Mouse (Mus musculus) testis, postnatal 14 days (tissue): ENCODE measurements around the gene Bbs9.
"Not testable (repeated sequence)": the region's sequence is repeated elsewhere in the genome, so short reads cannot be mapped to it uniquely, and the experiment has no call there.

Experiments used
- DNase-seq: peaks from one replicate; pipeline ENCODE4 v3.0.0; 2021; ENCODE audit warnings: low spot score

Bbs9 gene

DNA sequence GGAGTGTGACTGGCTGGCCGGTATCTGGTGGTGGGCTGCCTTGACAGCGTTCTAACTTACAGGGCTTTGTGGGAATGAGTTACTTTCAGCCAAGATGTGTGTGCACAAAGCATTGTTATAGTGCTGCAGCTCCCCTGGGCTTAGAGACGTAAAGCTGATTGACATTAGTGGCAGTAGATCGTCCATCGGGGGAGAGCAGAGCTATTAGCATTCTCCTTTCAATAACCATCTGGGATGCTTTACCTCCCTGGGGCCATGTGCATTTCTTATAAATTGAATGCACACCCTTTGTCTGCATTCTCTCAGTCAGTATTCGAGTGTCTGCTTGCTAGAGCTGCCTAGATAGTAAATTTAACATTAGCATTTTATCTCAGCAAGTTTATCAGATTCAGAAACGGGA lies 214.7 kb downstream of the Bbs9 start:
- no peak for DNase-seq

DNA sequence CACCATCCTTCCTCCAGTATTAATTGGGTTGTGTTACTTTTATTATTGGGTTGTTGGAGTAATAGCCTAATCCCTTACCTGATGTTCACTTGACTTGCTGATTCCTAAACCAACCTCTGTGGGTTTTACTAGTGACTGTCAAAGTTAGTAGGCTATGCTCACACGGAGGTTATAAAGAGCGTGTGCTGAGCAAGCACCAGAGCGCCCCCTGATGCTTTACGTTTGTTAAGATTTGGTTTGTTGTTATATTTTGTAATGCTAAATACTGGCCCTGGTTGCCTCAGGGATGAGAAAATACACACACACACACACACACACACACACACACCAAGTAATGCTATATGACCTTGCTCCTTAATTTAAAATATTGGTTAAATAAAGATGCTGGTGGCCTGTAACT lies 219.9 kb downstream of the Bbs9 start:
- no peak for DNase-seq

DNA sequence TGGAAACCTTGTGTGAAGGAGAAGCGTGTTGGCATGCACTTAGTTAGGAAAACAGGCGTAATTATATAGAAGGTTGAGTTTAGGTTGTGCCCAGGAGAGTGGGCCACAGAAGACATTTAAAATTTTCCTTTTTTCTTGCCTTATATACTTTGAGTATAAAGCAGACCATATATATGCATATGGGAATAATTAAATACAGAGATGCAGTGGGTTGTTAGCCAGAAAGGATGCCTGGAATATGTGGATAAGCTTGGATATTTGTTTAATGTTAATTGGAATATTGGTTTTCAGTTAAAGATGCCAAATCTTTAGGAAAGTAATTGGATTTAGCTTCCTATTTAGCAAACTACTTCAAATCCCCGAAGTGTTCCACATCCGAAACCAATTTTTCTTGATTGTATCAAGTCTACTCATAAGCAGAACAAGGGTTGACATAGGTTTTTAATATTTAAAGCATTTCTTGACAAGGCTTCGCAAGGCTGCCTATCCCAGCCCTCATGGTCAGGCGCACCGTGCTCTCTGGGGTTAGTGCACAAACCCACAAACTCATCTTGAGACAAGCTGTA lies 221.4 kb downstream of the Bbs9 start:
- no peak for DNase-seq

DNA sequence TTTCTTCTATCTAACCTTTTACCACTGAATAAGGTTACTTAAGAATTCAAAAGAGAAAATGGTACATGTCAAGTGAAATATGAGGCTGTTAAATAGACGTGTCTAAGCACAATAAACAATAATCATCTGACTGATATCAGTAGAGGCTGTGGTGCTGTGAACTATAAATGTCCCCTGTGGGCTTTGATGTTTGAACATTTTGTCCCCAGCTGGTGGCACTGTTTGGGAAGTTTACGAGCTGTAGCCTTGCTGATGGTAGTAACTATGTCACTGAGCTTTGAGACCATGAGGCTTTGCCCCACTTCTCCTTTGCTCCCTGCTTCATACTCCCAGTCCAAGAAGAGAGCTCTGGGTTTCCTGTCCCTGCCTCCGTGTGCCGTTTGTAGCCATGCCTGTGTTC lies 222.3 kb downstream of the Bbs9 start:
- no peak for DNase-seq

DNA sequence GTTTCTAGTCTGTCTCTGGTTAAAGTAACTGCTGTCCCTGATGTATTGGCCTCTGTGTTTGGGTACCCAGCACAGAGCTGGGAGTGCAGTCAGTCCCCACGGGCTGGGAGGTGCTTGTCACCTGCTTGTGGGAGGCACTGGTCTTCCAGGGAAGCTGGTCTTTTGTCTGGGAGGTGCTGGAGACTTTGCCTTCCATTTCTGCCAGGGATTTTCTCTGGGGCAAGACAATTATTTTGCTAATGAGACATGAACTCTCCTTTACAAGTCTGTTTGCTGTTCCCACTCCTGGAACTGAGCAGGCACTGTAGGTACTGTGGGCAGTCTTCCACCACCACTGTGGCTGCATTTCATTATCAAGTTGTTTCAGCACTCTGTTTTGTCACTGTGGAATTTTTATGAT lies 223.0 kb downstream of the Bbs9 start:
- no peak for DNase-seq

DNA sequence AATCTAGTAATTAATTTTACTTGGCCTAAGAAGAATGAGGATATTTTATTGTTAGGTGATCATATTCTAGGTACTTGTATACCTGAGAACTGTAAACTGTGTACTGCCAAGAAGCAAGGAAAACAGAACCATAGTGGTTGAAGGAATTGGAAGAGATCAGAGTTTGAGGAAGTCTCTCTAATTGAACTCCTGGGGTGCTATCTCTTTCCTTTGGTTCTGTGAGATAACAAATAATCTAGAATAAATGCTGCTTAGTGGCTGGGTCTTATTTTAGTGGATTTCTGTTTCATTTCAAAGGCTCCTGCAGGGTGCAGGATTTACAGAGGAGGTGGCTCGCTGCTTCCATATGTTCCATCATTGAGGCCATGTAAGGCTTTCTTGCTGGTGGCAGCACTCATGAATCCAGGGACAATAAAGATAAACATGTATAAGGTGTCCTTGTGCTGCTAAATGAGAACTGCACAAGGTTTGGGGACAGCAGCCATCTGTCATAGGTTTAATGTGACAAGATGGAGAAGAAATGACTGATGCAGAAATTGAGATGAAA lies 226.6 kb downstream of the Bbs9 start:
- no peak for DNase-seq

DNA sequence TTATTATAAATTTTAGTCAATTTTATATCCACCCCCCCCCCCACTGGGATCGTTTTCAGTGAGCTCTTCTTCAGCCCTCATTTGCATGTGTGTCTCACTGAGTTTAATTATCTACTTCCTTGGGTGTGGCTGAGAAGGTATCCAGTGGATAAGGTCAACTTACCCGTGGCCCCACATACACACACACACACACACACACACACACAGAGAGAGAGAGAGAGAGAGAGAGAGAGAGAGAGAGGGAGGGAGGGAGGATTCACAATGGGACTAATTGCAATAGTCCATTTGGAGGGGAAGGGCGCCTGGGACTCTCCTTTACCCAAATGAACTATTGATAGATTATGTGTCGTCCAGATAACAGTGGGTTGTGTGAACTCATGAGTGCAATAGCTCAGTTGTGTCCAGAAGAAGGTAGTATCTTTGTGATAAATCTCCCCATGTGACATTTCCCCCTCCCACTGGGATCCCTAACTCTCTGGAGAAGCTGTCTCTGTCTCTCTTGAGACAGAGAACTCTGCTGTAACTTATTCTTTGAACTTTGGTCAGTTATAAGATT lies 227.4 kb downstream of the Bbs9 start:
- DNase-seq: no peak

DNA sequence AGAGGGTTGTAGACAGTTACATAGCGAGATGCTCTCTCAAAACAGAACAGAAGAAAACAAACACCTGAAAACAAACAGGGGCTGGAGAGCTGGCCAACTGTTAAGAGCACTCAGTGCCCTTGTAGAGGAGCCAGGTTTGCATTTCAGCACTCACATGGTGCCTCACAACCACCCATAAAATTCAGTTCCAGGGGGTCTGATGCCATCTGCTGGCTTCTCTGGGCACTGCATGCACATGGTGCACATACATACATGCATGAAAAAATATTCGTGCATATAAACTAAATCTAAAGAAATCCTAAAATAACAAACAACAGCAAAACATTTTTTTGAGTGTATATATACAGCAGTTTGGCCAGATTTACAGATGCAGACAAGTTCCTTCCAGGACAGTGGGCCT lies 228.0 kb downstream of the Bbs9 start:
- no peak for DNase-seq

DNA sequence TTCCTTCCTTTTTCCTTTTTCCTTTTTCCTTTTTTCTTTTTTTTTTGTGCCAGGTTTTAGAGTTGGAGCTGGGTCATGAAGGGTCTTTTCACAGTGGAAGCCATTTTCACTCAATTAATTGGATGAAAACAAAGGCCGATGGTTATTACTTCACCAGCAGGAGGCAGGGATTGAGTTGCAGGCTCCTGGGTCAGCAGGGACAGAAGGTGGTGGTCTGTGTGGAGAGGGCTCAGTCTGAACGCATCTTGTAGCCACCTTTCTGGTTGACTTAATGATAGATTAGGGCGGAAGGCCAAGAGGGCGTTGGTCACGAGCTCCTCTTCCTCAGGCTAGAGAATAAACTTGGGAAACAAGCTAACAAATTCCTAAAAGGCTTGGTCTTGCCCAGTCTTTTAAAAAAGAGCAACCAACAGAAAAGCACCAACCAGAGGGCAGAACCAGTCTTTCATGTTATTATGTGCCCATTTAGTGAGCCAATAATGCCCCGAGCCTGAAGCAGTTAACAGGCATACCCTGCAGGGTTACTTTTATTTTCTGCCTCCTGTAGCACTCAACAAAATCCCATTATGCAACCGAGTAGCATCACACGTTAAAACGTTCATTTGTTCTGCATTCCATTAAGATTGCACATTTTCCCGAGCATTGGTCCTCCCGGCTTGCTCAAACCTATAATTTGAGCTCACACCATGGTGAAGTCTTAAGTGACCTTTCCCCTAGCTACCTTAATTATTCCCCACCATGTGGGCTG lies 231.8 kb downstream of the Bbs9 start:
- DNase-seq: no peak

DNA sequence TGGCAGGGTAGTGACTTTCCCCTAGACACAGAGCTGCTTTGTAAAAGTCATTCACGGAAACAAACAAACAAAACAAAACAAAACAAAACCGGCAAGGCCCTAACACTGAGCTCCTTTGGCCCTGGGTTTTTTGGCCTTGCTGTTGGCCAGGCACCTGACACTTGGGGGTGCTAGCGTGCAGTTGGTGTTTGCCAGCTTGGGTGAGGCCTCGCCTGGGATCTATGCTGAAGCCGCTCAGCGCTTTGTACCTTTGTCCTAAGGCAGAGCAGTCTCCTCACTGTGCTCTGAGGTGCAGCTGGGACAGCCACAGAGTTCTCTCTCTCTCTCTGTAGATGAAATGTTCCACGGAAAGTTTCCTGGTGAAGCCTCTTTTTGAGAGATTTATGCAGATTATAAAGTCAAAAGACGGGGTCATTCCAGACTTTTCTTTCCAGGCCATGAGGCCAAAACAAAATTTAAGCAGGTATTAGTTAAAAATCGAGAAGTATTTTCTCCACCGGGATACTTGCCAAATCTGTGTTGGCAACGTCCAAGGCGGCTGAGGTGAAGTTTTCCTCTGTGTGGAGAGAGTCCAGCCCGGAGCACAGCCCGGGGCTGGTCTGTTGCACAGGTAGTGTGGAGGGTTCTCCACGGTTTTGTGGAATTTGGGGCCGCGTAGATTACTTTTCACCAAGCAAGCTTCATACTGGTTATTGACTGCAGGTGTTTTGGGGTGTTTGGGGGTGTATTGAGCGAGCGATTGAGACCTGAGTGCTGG lies 233.6 kb downstream of the Bbs9 start:
- peak; percentile 23 for DNase-seq

DNA sequence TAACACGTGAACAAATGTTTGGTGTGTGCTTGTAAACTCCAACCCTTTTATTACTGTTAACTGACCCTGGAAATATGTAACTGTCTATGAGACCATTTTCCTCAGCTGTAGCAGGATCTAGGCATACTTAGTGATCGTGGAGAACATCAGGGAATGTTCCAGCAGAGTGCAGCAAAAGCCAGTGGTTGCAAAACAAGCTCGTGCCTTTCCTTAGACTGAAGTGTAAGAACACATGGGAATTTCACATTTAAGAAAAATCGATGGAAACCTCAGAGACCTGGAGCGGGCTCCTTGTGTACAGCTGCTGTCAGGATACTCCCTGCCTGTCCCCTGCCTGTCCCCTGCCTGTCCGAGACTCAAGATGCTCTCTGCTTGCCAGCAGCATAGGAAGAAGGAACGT lies 234.5 kb downstream of the Bbs9 start:
- DNase-seq: no peak

DNA sequence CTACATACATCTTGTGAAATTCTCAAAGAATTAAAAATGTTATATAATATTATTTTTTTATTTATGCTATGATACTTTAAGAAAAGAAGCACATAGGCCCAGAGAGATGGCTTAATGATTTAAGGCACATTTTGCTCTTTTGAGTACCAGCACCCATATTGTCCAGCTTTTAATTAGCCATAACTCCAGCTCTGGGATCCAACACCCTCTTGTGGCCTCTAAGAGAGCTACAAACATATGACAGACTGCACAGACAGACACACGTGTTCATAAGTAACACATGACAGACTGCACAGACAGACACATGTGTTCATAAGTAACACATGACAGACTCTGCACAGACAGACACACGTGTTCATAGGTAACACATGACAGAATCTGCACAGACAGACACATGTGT lies 235.8 kb downstream of the Bbs9 start:
- DNase-seq: no peak

DNA sequence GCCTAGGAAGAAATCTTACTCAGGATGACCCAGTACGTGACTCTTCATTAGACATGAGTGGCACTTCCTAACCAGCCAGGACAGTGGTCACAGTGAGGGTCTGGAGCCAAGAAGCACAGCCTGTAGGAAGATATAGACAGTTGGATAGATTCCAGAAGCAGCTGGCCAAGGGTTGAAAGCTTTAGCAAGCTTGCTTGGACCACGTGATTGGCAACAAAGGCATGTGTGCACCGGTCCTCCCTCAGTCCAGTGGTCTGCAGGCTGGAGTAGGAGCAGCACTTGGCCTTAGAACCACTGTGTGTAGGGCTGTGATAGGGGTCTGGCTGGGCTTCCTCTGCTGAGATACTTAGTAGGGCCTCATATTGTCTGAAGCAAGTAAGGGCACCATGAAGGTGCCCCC lies 237.2 kb downstream of the Bbs9 start:
- no peak for DNase-seq

DNA sequence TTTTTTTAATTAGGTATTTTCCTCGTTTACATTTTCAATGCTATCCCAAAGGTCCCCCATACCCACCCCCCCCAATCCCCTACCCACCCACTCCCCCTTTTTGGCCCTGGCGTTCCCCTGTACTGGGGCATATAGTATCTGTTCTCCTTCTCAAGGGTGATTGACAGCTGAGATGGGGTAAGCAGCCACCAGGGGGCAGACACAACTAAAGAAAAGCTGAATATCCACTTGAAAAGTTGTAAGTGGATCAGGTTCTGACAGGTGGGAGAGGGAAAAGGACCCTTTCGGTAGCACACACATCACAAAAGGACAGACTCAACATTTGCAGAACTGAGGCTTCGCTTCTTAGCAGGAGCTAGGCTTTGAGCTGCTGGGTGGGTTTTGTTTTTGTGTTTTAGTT lies 237.8 kb downstream of the Bbs9 start:
- not testable (repeated sequence) for DNase-seq

DNA sequence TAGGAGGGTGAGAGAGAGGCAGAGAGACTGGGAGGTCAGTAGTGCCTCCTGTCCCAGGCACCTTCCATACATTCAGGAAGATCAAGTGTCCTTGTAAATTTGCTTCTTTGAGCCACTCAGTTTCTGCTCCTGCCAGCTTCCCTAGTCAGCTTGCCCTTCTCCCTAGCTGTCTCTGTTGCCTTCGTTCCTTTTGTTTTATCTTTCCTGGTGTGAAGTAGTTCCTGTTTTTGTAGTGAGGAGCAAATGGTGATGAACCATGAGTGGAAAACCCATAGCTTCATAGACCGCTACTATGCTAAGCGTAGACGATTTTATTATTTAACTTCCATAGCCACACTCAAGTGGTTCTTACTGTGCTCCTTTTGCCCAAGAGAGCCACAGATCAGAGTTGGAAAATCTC lies 242.1 kb downstream of the Bbs9 start:
- DNase-seq: no peak

DNA sequence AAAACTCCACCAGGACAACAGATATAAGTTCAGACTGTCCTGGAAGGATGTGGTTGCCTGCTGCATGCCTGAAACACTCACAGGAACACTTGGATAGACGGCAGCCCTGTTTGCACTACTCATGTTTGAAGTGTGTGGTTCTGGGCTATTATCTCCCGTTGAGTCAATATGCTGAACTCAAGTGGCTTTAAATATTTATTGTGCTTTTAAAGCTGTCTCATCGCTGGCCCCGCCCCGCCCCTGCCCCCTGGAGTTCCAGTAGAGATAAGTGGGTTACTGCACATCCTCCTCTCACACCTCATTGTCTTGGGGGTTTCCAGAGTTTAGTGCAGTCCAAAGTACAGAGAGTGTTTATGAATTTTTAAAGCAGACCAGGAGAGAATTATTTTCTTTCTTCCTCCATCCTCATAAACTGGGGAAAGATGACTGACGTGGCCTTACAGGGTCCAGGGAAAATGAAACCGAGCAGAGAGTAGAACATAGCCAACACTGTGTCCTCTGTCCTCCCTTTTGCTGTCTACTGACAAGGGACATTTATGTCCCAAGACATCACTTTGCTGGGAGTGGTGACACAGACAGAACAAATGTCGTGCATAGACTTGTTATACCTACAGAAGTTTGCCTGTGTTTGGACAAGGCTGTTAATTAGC lies 242.8 kb downstream of the Bbs9 start:
- no peak for DNase-seq

DNA sequence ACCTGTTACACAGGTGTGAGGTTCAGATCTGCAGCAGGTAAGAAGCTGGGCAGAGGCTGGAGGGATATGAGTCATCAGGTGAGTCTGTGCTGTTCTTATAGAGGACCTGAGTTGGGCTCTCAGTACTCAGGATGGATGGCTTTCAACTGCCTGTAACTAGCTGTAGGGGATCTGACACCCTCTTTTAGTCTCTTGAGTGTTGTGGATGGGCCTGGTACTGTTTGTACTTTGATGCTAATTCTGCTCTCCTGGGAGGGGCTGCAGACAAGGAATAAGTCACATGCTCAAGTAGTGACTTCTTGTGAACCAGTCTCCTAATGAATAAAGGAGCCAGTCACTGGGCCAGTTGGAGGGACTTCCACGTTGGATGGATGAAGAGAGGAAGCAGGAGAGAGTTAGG lies 257.1 kb downstream of the Bbs9 start:
- DNase-seq: no peak

DNA sequence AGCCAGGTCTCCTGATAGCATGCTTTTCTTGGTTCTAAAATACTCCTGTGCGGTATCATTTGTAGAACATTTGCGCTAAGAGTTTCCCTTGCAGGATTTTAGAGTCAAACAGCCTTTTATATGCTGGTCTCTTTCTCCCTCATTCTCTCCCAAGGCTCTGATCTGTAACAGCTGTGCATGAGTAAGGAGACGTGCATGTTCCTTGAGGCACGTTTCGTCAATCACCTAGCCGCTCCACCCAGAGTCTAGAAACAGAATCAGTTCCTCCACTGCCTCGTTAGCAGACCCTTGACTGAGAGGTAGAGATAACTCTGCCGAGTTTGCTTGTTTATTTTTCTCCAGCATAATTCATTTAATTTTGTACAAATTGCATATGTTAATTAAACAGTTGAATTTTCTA lies 259.4 kb downstream of the Bbs9 start:
- DNase-seq: no peak

DNA sequence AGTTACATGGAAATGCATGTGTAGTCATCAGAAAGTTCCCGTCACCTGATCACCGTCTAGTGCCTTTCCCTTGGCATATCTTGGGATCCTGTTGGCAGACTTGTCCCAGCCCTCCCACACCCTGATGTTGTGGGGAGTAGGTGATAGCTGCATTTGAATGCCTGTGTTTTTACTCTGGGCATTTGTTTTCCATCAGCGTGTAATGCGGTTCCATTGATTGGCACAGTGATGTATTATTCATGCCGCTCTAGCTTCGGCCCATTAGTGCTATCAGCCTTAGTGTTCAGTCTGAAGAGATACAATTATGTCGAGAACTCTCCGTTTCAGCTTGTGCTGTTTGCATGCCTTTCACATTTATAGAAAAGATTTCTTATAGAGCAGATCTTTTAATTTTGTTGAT lies 259.9 kb downstream of the Bbs9 start:
- DNase-seq: no peak

DNA sequence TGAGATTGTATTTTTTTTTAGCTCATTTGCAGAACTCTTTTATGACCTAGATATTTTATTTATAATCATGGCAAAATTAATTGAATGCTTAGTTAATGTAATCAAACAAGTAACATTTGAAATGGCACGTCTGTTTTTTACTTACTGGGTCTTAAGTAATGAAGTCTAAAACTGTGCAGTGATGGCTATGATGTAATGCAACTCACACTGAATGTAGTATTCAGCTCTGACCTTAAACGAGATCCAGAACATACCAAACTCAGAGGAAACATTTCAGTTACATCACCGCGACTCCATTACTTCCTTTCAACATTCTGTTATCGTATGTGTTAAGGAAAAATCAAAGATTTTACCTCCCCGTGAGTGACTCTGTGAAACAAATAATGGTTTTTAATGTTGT lies 262.4 kb downstream of the Bbs9 start:
- no peak for DNase-seq

DNA sequence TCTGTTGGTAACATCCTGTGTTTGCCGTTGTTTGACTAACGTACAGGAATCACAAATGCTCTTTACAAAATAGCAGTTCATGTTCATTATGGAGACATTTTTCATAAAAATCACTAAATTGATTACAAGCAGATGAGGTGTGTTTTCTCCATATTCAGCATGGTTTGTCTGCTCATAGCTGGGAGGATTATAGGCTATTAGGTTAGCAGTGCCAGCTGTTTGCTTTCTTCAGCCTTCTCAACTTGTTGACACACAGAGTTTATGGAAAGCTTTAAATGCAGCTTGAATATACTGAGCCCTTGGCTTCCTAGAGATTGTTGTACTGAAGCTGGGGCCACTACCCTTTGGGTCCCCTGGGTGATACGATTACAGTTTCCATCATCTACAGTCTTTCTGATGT lies 263.3 kb downstream of the Bbs9 start:
- DNase-seq: no peak

DNA sequence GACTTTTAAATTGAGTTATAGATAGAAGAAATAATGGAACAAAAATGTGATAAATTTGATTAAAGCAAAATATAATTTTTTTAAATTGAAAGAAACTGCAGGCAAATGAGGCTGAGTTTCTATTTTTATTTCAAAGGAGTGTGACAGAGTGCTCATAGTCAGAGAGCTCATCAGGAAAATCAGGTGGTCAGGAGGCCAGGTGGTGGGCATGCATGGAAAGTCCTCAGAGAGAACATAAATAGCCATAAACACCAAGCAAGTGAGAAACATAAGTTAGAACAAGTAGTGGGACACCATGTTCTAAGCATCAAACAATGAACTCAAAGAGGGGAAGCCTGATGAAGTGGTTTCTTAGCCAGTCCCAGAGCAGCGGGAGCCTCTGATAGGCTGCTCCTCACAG lies 266.5 kb downstream of the Bbs9 start:
- DNase-seq: no peak
